Mouse (Mus musculus) cerebellum, postnatal 10 days (tissue): ENCODE measurements around the gene Tmc8.
A peak's percentile ranks its signal among the peaks of the same experiment; 100 is the strongest.
"Not testable (repeated sequence)": the region's sequence is repeated elsewhere in the genome, so short reads cannot be mapped to it uniquely, and the experiment has no call there.

Experiments used
- DNase-seq, 2 experiments: peaks; one replicate each; pipeline ENCODE4 v3.0.0; 2021; ENCODE audit warnings: mixed read lengths in 2 of 2

The Tmc8 gene

DNA sequence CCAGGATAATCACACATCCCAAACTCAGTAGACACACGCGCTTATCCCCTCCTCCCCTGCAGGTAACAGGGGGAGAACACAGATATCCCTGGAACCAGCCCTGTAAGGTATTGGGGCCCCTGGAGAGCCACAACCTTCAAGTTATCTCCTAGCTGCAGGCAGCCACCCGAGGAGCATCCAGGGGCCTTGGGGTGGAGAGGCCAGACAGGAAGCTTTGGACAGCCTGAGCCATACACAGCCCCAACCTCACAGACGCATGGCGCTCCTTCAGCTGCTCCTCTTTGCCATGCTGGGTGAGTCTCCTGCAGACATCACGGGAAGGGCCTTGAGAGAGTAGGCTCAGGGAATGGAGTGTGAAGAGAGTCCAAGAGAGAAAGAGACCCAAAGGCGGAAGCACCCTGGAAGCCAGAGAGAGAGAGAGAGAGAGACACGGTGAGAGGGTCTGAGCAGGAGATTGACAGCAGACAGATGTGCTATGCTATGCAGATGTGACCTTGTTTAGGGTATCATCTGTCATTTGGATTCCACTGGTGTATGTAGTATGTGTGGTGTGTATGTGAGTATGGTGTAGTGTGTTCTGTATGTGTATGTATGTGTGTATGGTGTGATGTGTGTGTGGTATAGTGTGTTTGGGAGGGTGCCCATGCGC is 15.8 kb downstream of the Tmc8 start, which contains the start of gene 6030468B19Rik:
Gene 6030468B19Rik, plus strand, starts transcription at position 150 of the 649 bp plus-strand sequence.
- no peak for DNase-seq

DNA sequence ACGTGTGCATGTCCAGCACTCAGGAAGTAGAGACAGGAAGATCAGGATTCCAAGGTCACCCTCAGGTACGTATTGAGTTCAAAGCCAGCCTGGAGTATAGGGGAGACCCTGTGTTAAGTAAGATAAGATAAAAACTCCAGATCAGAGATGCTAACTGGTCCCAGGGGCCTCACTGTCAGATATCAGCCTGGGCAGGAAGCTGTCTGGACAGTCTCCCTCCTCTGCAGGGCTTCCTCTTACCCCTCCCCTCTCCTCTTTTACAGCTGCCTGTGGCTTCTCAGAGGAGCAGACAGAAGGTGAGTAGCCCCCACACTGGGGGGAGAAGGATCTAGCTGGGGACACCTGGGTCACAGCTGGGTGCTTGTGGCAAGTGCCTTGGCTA is 16.3 kb downstream of the Tmc8 start:
- DNase-seq = no peak

DNA sequence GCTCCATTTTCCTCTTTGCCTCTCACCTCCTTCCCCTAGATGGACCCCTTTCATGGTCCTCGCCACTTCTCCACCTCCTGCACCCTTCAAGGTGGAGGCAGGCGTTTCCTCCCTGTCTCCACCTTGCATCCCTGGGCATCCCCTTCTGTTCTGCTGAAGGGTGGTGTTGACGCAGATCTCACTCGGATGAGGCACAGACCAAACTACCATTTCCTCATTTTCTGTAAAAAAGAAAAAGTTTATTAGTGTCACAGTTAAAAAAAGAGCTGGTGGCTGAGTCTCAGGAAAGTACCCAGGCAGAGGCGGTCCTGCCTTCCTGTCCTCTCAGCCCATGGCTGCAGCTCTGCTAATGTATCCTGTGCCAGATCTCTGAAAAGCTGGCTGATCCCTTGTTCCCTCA is 17.3 kb downstream of the Tmc8 start:
- DNase-seq = peak in 1 of 2 experiments; percentile 13

DNA sequence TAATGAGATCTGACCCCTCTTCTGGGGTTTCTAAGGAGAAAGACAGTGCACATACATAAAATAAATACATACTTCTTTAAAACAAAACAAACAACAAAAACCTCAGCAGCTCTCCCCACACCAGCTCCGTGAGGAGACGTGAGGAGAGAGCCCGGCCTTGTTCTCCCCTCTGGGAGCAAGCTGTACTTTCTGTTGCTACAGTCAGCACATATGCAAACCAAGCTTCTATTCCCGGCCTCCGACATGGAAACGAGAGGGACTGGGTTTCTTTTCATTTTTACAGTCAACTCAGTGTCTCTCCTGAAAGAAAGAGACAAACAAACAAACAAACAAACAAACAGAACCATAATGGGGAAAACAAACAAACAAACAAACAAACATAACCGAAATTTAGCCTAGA is 18.2 kb downstream of the Tmc8 start:
- DNase-seq = no peak

DNA sequence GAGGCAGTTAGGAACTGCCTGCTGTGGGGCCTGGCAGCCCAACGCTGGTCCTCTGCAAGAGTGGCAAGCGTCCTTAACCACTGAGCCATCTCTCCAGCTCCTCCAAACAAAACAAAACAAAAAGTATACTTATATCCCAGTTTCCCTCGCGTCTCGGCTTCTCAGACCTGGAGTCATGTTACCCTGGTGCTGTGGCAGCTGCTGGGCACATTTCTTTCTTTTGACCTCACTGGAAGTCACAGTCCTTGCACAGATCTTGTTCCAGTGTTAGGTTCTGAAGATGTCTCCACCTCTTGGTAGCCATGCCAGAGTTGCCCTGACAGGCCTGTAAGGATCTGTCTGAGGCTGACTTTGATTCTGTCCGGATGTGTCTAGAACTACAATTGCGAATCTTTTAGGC is 19.8 kb downstream of the Tmc8 start:
- no peak for DNase-seq

DNA sequence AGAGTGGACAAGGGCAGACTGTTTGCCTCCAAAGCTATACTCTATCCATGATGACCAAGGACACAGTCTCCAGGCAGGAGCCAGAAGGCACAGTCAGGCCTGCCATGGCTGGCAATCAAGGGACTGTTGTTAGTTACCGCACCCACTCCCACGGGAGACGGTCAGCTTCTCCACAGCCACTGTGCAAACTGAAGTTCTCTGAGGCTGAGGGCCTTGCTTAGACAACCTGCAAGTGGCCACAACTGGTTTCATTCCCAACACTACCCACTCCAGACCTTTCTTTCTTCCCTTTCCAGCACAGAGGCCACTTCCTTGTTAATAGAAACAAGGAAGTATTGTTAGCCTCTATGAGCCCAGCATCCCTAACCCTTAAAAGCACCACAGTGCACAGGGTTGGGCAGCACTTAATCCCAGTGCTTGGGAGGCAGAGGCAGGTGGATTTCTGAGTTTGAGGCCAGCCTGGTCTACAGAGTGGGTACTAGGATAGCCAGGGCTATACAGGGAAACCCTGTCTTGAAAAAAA is 21.4 kb downstream of the Tmc8 start:
- DNase-seq = no peak

DNA sequence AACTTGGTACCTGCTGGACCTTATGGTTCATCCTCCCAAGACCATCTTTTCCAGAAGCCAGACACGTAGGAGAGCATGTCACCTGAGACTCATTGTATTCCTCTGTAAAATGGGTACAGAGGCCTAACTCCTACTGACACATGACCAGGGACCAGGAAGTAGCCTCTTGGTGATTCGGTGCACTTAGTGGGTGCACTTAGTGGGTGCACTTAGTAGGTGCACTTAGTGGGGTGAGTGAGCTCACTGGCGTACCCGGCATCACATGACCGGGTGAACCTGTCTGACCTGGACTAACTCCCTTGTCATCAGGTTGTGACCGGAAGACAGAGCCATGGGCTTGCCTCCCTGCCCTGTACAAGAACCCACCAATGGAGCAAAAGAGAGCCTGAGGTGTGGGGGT is 24.9 kb downstream of the Tmc8 start:
- no peak for DNase-seq

DNA sequence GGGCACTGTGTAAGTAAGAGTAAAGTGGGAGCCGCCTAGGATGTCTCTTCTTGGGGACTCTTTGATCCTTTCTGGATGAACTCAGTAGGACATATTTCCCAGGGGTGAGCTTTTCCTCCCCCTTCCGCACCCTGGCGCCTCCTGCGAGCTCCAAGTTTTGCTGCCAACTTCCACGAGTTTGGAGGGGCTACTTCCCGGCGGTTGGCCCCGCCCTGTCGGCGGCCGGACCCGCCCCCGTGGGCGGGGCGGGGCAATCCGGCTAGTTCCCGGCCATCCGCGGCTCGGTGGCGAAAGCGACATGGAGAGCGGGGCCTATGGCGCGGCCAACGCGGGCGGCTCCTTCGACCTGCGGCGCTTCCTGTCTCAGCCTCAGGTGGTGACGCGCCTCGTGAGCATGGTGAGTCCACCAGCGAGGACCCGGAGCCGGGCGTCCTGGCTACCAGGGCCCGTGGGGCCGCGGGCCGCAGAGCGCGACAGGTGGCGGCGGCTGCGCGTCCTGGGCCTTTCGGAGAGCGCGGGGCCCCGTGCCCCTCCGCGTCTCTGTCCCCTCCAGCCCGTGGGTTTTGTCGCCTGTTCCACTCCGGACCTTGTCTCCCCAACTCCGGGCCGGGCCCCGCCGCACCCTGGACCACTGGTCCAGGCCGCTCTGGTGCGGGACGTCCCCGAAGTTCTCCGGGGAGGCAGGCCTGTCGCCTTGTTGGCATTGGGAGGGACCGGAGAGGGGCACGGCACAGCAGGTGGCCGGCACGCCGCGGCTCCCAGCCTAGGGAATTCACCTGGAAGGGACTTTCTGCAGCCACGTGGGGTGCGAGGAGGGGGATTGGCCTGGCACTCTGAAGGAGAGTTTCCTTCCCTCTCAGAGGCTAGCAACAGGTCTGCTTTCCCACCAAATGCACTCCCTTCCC is 27.8 kb downstream of the Tmc8 start, which contains the start of the genes Gm20708 and Syngr2:
Gene Gm20708, plus strand, starts transcription at position 262 of the 905 bp plus-strand sequence.
Gene Syngr2, plus strand, starts transcription at position 262 of the 905 bp plus-strand sequence.
- DNase-seq = peak; percentile 64 to 73

DNA sequence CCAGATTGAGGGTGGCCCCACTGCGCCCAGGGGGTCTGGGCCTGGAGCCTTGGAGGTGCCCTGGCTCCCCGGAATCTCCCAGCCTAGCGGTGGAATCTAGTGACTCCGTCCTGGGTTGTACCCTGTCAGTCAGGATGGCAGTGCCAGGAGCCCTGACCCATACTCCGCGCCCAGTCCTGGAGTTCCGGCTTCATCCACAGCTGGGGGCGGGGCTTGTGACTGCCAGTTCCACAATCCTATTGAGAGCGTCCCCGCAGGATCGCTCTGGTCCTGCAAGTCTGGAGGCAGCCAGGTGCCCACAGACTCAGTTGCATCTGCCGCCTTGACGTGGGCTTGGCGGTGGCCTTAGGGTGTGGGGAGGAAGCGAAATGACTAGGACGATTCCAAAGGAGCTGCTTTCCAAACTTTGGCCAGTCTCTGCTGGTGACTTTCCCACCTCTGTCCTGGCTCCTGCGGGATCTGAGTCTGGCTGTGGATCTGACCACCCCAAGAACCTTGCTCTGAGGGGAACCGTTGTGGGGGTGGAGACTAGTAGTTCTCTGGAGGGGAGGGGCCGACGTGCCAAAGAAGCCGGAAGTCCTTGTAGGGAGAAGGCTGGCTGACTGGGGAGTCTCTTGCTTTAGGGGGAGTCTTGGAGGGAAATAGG is 28.6 kb downstream of the Tmc8 start:
- DNase-seq = peak; percentile 79 to 83

DNA sequence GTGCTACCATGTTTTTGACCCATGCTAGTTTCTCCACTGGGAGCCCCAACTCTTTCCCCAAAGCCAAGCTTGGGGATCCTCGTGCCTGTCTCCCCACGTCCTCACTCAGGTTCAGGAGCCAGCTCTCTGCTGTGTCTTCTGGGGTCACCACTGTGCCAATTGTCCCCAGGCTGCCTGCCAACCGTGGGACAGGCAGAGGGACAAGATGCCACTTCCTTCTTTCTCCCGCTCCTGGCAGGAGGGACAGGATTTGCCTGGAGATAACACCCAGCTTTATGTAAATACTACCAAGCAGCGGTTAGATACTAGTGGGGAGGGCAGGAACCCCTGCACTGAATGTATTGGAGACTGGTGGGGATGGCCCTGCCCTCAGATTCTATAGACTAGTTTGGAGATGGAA is 32.0 kb downstream of the Tmc8 start:
- no peak for DNase-seq

DNA sequence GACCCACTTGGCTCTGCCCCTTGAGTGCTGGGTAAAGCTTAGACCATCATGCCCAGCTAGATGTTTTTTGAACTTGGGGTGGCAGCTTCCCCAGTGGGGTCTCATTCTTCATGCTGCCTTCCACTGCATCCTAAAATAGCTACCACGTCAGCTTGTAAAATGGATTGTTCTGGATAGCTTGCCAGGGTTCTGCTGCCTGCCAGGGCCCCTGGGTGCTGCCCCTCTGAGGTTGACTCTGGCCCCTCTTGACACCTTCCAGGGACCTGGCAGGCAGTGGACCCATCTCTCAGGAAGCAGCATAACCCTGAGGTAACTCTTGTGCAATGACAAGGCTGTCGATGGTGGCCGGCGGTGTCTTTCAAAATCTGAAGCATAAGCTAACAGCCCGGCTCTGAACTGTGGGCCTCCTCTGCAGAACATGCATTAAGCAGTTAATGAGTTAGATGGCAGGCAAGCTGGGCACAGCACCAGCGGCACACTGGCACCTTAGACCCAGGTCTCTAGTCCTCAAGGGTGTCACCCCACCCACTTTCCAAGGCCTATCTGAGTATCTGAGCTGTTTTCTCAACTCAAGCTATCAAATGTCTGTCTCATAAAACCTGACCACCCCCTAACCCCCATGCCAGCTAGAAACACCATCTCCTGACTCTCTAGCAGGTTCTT is 33.0 kb downstream of the Tmc8 start:
- DNase-seq = no peak

DNA sequence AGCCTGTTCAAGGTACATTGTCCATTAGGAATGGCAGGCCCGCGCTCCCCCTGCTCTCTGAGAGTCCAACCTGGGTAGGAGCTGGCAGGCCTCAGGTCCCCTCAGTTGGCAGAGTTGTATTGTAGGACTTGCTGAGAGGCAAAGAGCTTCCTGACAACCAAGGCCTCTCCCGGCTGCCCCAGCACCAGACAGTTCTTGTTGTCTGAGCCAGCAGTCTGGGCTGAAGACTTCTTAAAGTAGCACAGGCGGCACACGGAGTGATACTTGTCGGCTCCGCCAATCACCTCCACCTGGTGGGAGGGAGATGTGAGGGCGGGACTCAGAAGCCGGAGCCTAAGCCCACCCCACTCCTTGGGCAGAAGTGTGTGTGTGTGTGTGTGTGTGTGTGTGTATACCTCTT is 34.0 kb downstream of the Tmc8 start:
- not testable (repeated sequence) for DNase-seq

DNA sequence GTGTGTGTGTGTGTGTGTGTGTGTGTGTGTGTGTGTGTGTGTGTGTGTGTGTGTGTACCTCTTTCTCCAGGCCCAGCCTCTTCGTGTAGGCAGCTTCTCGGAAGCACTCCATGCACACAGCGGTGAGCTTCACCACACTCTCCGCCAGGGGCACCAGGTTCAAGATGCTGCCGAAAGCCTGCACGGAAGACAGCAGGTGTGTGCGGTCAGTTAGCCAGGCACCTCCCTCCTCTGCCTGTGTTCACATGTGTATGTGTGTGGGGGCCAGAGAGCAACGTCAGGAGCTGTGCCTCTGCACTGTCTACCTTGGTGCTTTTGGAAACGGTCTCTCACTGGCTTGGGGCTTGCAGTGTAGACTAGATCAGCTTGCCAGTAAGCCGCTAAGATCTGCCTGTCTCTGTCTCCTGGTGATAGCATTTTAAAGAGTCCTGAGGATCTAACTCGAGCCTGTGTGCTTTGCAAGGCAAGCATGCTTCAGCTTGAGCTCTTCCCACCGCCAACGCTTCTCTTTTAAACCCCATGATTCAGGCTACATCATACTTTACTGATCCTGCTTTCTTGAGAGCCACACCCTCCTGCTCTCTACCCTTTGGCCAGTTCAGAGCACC is 34.6 kb downstream of the Tmc8 start:
- no peak for DNase-seq

DNA sequence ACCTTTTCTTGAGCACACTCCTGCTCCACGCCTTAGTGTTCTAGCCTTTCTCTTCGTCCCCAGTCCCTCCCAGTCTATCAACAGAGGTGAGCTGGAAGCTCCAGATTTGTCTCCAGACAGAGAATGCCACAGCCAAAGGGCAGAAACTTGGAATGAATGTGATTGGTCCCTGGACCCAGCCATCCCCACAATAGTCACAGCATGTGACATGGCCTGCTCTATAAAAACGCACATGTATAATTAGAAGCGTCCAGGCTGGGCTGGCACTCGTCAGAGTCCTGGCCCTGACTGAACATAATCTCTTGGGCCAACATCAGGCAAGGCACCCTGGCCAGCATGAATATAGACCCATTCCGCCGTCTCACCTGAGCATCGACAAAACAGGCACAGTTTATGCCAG is 37.2 kb downstream of the Tmc8 start:
- peak in 1 of 2 experiments; percentile 42 for DNase-seq

DNA sequence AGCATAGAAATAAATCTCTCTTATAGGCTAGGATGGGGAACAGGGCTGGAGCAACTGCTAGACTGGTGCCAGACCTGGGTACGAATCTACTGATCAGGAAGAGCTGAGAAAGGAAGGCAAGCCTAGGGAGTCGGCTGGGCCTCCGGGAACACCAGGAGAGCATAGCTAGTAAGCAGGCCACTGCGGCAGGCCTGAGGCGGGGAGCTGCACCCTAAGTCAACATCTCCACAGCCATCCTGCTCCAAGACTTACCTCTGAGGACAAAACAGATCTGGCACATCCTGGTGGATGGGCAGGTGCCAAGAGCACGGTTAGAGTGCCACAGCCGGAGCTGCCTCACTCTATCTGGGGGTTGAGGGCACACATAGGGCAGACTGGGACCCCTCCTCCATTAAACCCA is 38.3 kb downstream of the Tmc8 start:
- no peak for DNase-seq

DNA sequence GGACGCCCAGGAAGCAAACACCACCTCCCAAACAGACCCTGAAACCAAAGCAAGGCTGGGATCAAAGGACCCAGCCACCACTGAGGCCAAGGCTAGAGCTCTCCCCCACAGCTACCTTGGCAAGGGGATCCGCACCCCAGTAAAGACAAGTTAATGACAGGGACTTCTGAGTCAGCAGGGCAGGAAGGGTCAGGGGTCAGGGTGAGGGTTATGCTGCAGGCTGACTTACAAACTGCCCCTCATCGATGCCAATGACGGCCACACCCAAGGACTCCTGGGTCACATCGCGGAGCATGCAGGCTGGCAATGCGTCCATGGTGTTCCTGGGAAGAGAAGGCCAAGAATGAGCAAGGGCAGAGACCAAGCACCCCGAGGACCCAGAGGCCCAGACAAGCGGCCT is 40.0 kb downstream of the Tmc8 start:
- no peak for DNase-seq

DNA sequence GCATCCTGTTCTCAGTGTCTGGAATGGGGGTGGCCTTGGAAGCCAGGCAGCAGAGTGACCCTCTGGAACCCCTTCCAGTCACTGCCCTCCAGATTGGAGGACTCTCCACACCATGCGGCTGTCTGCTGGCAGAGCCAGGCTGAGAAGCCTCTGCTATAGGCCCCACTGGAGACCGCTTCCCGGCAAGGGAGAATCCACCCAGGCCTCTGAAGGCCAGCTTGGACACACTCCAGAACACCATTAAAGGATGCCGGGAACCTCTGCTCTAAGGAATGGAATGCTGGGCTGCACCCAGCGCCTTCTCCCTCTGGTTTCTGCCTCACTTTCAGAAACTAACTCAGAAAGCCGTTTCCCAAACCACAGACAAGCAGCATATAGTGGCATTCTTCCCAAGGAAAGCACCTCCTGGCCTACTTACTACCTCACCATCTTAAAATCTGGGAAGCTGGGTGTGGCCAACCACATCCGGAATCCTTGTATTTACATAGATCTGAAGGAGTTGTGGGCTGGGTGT is 40.9 kb downstream of the Tmc8 start:
- DNase-seq = no peak

DNA sequence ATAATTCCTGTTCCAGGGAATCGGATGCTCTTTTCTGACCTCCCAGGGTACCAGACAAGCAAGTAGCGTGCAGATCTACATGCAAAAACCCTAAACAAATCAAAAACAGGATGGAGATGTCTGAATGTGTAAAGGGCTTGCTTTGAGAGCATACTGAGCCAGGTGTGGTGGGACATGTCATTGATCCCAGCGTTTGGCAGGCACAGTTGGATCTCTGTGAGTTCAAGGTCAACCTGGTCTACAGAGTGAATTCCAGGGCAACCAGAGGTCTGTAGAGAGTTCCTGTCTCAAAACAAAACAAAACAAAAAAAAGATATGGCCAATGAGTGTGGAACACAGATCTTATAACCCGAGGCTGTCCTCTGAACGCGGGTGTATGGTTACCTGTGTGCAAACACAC is 41.5 kb downstream of the Tmc8 start:
- DNase-seq = no peak

DNA sequence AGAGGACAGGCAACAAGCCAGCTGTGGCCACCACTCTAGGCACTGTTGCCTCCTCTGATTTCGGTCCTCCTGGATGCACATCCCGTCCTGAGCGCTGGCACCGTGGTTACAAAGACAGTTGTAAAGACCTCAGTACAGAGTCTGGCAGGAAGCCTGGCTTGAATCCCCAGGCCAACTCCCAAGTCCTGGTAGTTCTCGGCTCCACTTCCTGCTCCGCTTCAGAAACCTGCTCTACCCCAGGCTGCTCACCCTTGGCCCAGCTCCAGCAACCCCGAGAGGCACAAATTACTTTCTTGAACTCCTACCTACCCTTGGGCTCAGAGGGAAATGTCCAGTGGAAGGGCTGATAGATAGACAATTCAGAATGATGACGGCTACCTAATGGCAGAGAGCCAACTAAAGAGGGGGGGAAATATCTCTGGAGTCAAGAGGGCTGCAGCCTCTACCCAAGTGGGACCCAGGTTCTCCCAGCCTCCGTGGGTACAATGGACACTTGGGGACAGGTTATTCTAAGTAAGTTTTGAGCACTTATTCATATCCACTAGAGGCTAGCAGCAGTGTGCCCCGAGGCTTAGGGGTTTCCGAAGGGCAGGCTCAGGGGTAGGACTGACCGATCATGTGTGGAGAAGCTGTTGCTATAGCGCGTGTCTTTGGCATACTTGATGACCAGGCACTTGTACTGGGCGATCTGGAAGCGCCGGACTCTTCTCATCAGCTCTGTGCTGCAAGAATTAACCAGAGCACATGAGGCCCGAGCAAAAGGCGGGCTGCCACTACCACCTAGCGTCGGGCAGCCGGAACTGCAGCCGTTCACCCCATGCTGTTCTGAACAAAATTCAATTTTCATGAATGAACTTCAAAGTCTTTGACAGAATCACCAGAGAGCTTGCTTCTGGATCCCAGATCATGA is 42.4 kb downstream of the Tmc8 start:
- peak; percentile 84 to 88 for DNase-seq

DNA sequence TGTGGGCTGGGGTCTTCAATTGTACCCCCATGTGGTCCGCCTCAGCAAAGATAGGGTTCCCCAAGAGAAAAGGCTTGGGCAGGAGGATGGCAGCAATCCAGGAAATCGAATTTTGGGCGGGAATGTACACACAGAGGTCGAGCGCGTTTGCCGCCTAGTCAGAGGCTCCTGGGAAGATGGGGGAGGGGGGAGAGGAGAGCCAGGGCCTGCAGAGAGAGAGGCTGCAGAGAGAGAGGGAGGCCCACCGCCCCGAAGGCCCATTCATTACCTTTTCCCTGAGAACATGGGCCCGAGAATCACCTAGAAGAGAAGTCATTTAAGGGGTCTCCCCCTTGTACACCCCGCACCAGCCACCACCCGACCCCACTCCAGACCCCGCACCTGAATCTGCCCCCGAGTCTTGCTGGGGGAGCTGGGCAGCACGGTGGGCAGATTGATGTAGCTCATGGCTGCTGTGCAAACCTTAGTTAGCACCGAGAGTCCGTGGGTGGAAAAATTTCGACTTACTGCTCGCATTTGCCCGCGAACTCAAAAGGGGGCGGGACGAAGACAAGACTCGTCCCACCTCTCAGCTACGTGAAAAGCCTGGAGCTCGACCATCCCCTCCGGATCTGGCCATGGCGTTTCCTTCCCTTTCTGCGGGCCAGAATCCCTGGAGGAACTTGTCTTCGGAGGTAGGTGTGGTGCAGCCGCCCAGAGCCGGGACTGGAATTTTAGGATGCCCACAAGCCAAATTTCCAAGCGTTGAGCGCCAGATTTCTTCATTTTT is 43.6 kb downstream of the Tmc8 start, which contains the start of the genes Afmid and Tk1:
Gene Afmid, plus strand, starts transcription at position 592 of the 769 bp plus-strand sequence.
Gene Tk1, minus strand, starts transcription at position 760 of the 769 bp plus-strand sequence.
- peak; percentile 72 to 75 for DNase-seq
